Mouse (Mus musculus) mesoderm, embryonic 11.5 days (tissue): Measurements from ENCODE around the gene Ptprn2.

Source experiments
- DNase-seq: peaks from one replicate; pipeline ENCODE4 v3.0.0-alpha.2; 2012; ENCODE audit warnings: low read depth, low spot score

Gene Ptprn2

GRCm38 (mm10) chr12:116778095-116779090, 292.9 kb downstream of the Ptprn2 start:
- peak; percentile 10 for DNase-seq

- no peak for DNase-seq
Measured at GRCm38 (mm10) chr12:116780419-116780818, 294.9 kb downstream of the Ptprn2 start.

GRCm38 (mm10) chr12:116785731-116786130, 300.2 kb downstream of the Ptprn2 start:
- DNase-seq, result no peak

- no peak for DNase-seq
Measured at GRCm38 (mm10) chr12:116788346-116788745, 302.8 kb downstream of the Ptprn2 start.

GRCm38 (mm10) chr12:116803331-116803730, 317.8 kb downstream of the Ptprn2 start:
- DNase-seq, result no peak

DNA sequence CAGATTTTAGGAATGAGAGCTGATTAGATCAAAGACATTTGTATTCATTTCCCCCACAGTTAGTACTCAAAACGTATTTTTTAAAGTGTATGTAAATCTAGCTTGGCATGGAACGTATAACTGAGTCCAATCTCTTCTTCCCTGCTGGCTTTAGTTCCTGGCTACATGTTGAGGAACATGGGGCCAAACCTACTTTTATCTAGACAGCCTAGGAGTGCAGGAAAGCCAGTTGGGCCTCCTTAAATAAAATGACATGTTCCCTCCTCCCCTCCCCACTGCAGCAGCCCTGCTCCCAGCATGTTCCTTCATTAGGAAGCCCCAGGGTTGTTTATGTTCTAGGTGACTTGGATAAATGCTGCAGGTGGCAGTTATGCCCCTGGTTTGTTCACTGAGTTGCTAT, 319.2 kb downstream of the Ptprn2 start:
- DNase-seq, result no peak

GRCm38 (mm10) chr12:116805129-116805809, 319.7 kb downstream of the Ptprn2 start:
- peak; percentile 8 for DNase-seq

DNA sequence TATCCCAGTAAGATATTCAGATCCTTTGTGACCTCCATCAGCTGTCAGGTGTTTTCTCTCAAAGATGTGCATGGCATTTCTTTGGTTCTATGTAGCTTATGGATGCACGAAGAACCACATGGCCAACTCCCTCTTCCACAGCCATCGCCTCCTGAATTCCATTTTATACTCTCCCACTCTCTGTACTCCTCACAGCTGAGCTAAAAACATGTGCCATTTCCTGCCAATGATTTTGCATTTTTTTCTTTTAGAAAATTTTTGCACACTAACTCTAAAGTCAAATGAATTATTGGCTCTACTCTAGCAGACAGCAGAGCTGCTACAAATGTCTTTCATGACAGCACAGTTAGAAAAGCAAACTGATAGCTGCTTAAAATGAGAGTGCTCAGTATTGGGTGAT, 320.6 kb downstream of the Ptprn2 start:
- DNase-seq, result no peak

DNA sequence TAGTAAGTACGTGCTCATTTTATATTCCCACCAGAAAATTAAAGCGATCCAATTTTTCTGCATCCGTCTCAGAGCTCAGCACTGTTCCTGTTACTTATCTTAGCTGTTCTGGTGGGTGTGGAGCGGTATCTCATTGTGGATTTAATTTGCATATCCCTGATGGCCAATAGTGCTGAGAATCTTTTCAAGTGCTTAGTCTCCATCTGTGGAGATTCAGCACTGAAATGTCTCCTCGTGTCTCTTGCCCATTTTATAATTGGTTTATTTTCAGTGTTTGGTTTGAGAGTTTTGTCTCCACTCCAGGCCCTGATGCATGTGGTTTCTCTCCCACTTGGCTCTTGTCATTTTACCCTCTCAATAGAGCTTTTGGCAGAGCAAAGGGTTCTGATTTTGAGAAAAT, 327.5 kb downstream of the Ptprn2 start:
- no peak for DNase-seq

- no peak for DNase-seq
Measured at GRCm38 (mm10) chr12:116819836-116820235, 334.3 kb downstream of the Ptprn2 start.

- no peak for DNase-seq
Measured at GRCm38 (mm10) chr12:116823341-116823740, 337.8 kb downstream of the Ptprn2 start.

DNA sequence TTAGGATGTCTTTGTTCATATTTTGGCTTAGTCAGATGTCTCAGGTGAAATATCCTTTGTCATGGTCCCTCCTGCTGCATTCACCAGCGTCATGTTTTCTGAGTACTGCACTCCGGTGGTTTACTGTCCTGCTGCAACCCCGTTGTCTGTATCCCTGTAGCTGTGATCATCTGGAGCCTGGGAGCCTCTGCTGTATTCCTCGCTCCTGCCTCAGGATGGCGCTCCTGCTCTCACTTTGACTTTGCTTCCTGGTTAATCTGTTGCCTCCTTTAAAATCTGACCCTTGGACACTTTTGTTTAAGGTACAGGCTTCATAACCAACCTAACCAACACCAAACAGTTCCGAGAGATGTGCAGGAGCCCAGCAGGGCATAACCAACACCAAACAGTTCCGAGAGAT, 342.2 kb downstream of the Ptprn2 start:
- peak; percentile 17 for DNase-seq

DNA sequence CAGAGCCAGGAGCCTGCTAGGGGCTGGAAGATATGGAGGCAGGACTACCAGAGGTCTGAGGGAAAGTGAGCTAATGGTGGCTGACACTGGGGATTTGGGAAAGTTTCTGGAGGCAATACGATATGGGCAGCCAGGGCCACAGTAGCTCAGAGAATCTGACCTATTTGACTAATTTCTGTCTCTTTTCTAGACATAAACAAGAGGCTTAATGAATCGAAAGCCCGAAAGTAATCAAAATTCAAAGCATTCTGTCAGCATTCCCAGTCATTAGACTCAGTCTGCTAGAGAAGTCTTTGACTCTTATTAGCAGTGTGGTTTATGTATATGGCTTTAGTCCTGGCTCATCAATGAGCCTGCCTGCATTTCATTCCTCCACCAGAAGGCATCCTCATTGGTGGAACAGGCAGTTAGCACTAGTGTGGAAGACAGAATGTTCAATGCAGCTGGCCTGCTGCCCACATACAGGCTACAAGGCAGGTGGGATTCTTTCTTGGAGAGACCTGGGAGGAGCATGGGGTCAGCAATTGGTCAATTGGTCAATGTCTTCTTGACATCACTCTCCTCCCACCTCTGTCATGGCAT, 353.2 kb downstream of the Ptprn2 start:
- no peak for DNase-seq

GRCm38 (mm10) chr12:116842723-116843272, 357.3 kb downstream of the Ptprn2 start:
- DNase-seq, result no peak

DNA sequence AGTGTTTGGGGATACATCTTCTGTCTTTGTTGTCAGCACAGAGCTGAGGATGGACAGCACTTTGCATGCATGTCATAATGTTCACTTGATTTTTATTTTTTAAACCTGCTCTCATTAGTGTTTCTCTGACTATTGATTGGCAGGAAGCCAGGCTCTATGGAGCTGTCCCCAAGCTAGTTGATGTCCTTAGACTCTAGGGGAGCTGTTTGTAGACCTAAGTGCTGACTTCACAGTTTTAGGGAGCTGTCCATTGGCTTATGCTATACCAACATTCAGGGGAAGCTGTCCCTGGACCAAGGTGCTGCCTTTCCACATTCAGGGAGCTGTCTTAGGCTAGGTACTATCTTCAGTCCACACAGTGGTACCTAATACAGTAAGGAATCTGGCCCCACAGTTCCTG, 360.7 kb downstream of the Ptprn2 start:
- peak; percentile 6 for DNase-seq

GRCm38 (mm10) chr12:116847021-116847420, 361.5 kb downstream of the Ptprn2 start:
- DNase-seq, result no peak

DNA sequence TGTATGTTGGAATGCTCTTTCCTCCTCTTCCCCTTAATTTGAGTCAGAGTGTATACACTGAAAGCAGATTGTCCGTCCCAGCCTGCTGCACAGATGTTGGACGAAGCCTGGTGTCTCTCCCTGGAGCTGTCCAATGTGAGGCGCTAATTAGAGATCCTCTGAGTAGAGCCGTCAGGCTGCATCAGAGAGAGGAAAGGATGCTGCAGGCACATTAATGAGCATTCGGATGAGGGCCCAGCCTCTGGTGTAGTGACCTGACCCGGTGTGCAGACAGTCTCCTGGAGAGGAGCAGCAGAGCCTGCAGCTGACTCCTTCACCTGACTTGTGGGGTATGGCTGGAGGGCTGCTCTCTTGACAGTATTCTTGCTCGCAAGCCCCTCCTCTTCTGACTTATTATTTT, 370.8 kb downstream of the Ptprn2 start:
- DNase-seq, result no peak

DNA sequence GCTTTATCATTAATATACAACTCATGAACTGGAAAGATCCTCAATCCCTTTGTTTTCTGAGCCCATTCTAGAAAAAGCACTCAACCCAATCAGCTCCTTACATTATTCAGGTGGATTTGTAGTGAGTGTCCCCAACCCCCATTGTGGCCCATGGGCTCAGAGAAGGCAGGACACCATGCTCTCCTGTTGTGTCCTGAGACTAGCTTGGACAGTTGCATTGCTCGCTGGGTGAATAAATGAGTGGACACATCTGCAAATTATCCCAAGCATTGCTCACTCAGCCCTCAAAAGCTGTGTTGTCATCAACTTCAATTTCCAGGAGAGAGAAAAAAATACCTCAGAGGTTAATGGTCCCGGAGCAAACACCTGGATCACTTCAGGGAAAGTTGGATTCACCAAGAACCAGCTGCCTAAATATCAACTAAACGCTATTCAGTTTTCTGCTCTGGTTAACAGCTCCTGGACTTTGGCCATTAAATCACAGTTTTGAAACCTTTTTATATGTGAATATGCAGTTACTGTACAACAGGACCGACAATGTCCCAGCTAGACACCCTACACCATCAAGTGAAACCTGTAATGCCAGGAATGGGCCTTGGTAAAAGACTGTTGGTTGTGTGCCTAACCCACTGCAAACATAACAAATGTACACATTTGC, 376.0 kb downstream of the Ptprn2 start:
- no peak for DNase-seq

DNA sequence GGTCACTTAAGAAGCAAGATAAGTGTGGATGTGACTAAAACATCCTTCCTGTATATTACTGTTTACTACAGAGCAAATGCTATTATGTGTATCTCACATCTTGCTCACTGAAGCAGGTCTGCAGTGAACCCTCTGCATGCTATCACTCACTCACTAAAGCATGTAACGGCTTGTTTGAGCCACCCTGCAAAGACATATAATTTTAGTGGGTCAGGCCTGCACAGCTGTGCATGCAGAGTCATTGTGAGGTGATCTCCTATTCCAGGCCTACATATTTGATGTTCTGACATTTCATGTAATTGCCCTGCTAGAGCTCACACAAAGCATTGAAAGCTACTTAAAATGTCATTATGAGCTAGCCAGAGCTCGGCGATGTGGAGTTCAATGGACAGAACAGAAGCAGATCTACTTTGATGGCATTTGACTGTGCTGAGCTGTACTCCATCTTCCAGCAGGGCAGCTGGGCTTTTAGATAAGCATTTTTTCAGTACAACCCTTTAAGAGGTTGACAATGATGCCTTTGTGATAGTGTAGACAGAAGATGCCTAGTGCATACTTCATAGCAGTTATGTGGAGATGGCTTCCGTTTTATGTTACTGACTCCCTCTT, 377.9 kb downstream of the Ptprn2 start:
- DNase-seq, result no peak

- DNase-seq, result no peak
Measured at GRCm38 (mm10) chr12:116873866-116874585, 388.5 kb downstream of the Ptprn2 start.
